Mouse (Mus musculus) E14TG2a.4 (cell line): ENCODE results near the gene Stmnd1.

Experiments used
- H3K27me3 ChIP-seq: 2 replicates; pipeline ENCODE4 v1.6.1; 2014; ENCODE audit warnings: low read length, control low read depth; ENCODE audit not compliant: insufficient read depth
- H3K36me3 ChIP-seq: 2 replicates; pipeline ENCODE4 v1.6.1; 2014; ENCODE audit warnings: low read length, control low read depth; ENCODE audit not compliant: insufficient read depth
- H3K4me1 ChIP-seq: replicated peaks from 2 replicates; pipeline ENCODE4 v1.6.1; 2014; ENCODE audit warnings: low read depth, low read length, control low read depth
- H3K4me3 ChIP-seq: replicated peaks from 2 replicates; pipeline ENCODE4 v1.5.1; 2014; ENCODE audit warnings: mild to moderate bottlenecking, low read length
- H3K9me3 ChIP-seq: 2 replicates; pipeline ENCODE4 v1.6.1; 2014; ENCODE audit warnings: low read length, control low read depth
- CTCF ChIP-seq: conservative IDR thresholded peaks from 2 replicates; pipeline ENCODE4 v1.5.1; 2014; ENCODE audit warnings: low read length
- NANOG ChIP-seq: IDR thresholded peaks from 2 replicates; pipeline ENCODE4 v1.6.1; 2014; ENCODE audit warnings: borderline replicate concordance, low read length, mixed read lengths
- POU5F1 ChIP-seq: IDR thresholded peaks from 2 replicates; pipeline ENCODE4 v1.6.1; 2014; ENCODE audit warnings: low read length, borderline replicate concordance

Gene Stmnd1

GRCm38 (mm10) chr13:46275701-46276100 is 2.2 kb downstream of the Stmnd1 start:
- Histone ChIP-seq H3K9me3 (peaks cover 6% of the 10 kb centered on the region), H3K4me1 (peaks cover 11% of the 10 kb centered on the region)
- TF ChIP-seq CTCF (no peak), NANOG (no peak), POU5F1 (no peak)

GRCm38 (mm10) chr13:46282543-46282942 is 9.0 kb downstream of the Stmnd1 start:
- TF ChIP-seq NANOG (no peak; the same call in 1 of the 2 replicates), POU5F1 (no peak; the same call in 1 of the 2 replicates), CTCF (no peak)
- peaks cover 17% of the 10 kb centered on the region for H3K4me1 ChIP-seq
- no peak overlapping the region for H3K4me3 ChIP-seq
- H3K27me3 ChIP-seq: no peaks in the 10 kb centered on the region
- peaks cover 40% of the 10 kb centered on the region for H3K9me3 ChIP-seq
- H3K36me3 ChIP-seq: no peaks in the 10 kb centered on the region

More at GRCm38 (mm10) chr13:46275701-46276100, 2.2 kb downstream of the Stmnd1 start:
- Histone ChIP-seq H3K27me3 (no peaks in the 10 kb centered on the region), H3K36me3 (no peaks in the 10 kb centered on the region), H3K4me3 (no peak overlapping the region)

GRCm38 (mm10) chr13:46287801-46288200 is 14.3 kb downstream of the Stmnd1 start:
- no peaks in the 10 kb centered on the region for H3K36me3 ChIP-seq

GRCm38 (mm10) chr13:46288372-46288771 is 14.9 kb downstream of the Stmnd1 start:
- H3K9me3 ChIP-seq: peaks cover 35% of the 10 kb centered on the region
- no peaks in the 10 kb centered on the region for H3K27me3 ChIP-seq
- 0 out of 2 replicates have a peak, but pooled peaks cover 2% of the 10 kb centered on the region for H3K4me1 ChIP-seq
- H3K4me3 ChIP-seq: no peak overlapping the region
- H3K36me3 ChIP-seq: no peaks in the 10 kb centered on the region
- TF ChIP-seq POU5F1 (no peak), CTCF (no peak), NANOG (no peak)

More at GRCm38 (mm10) chr13:46287801-46288200, 14.3 kb downstream of the Stmnd1 start:
- Histone ChIP-seq H3K9me3 (peaks cover 36% of the 10 kb centered on the region), H3K4me3 (no peak overlapping the region), H3K27me3 (no peaks in the 10 kb centered on the region), H3K4me1 (peaks cover 8% of the 10 kb centered on the region)
- no peak for TF ChIP-seq CTCF
- TF ChIP-seq POU5F1: no peak
- no peak for TF ChIP-seq NANOG

GRCm38 (mm10) chr13:46290537-46290936 is 17.0 kb downstream of the Stmnd1 start:
- no peak for TF ChIP-seq CTCF
- TF ChIP-seq NANOG: no peak
- Histone ChIP-seq H3K9me3 (peaks cover 25% of the 10 kb centered on the region), H3K4me3 (no peak overlapping the region), H3K27me3 (no peaks in the 10 kb centered on the region), H3K36me3 (no peaks in the 10 kb centered on the region), H3K4me1 (no peaks in the 10 kb centered on the region)

- no peak for TF ChIP-seq POU5F1
- no peak for TF ChIP-seq CTCF
- no peak for TF ChIP-seq NANOG
- no peaks in the 10 kb centered on the region for H3K36me3 ChIP-seq
- H3K27me3 ChIP-seq: no peaks in the 10 kb centered on the region
- peaks cover 8% of the 10 kb centered on the region for H3K9me3 ChIP-seq
- H3K4me1 ChIP-seq: no peaks in the 10 kb centered on the region
- H3K4me3 ChIP-seq: no peak overlapping the region
These were observed 20.8 kb downstream of the Stmnd1 start for GRCm38 (mm10) chr13:46294365-46294764.

- Histone ChIP-seq H3K36me3 (no peaks in the 10 kb centered on the region), H3K4me3 (no peak overlapping the region), H3K4me1 (no peaks in the 10 kb centered on the region), H3K27me3 (no peaks in the 10 kb centered on the region), H3K9me3 (no peaks in the 10 kb centered on the region)
- no peak for TF ChIP-seq NANOG
- TF ChIP-seq CTCF: no peak
- no peak for TF ChIP-seq POU5F1
These were observed 24.2 kb downstream of the Stmnd1 start for GRCm38 (mm10) chr13:46297701-46298100.

- Histone ChIP-seq H3K4me1 (peaks cover 12% of the 10 kb centered on the region), H3K4me3 (no peak overlapping the region), H3K36me3 (no peaks in the 10 kb centered on the region), H3K27me3 (no peaks in the 10 kb centered on the region; the same call in 1 of the 2 replicates), H3K9me3 (peaks cover under 1% of the 10 kb centered on the region; the same call in 1 of the 2 replicates)
- peak; percentile 41 for TF ChIP-seq CTCF
- no peak for TF ChIP-seq NANOG
- no peak for TF ChIP-seq POU5F1
These were observed 37.3 kb downstream of the Stmnd1 start for GRCm38 (mm10) chr13:46310790-46311189.

- Histone ChIP-seq H3K4me3 (no peak overlapping the region), H3K36me3 (no peaks in the 10 kb centered on the region), H3K4me1 (peaks cover 12% of the 10 kb centered on the region), H3K9me3 (peaks cover 4% of the 10 kb centered on the region; the same call in 1 of the 2 replicates), H3K27me3 (no peaks in the 10 kb centered on the region; the same call in 1 of the 2 replicates)
- TF ChIP-seq CTCF: no peak
- TF ChIP-seq NANOG: no peak
- TF ChIP-seq POU5F1: no peak
These were observed 39.7 kb downstream of the Stmnd1 start for GRCm38 (mm10) chr13:46313176-46313575.

GRCm38 (mm10) chr13:46315165-46315564 is 41.6 kb downstream of the Stmnd1 start:
- Histone ChIP-seq H3K27me3 (no peaks in the 10 kb centered on the region; the same call in 1 of the 2 replicates), H3K36me3 (no peaks in the 10 kb centered on the region), H3K9me3 (peaks cover 4% of the 10 kb centered on the region; the same call in 1 of the 2 replicates), H3K4me1 (peaks cover 12% of the 10 kb centered on the region), H3K4me3 (no peak overlapping the region)
- TF ChIP-seq NANOG (no peak), POU5F1 (no peak)
